Mouse (Mus musculus) hindbrain, embryonic 12.5 days (tissue): ENCODE results near the gene Olfr221. TPM values are rescaled to one million over a fixed set of nuclear protein-coding genes. Genes with fewer than 3 reads are reported as not detected.

Experiments
- ATAC-seq: fragments of 200-750 bp; cut with Nextera tagmentation; 2 replicates; pipeline ENCODE4 v1.8.0; 2017; ENCODE audit warnings: moderate TSS enrichment; ENCODE audit not compliant: low FRiP score
- H3K27ac ChIP-seq: fragments of 300-500 bp; sonication (generic); 2 replicates; pipeline ENCODE4 v1.5.1; 2016; ENCODE audit warnings: mild to moderate bottlenecking
- H3K27me3 ChIP-seq: fragments of 300-500 bp; sonication (generic); 2 replicates; pipeline ENCODE4 v1.6.1; 2016; ENCODE audit warnings: mild to moderate bottlenecking
- H3K36me3 ChIP-seq: fragments of 300-500 bp; sonication (generic); 2 replicates; pipeline ENCODE4 v1.6.1; 2016; ENCODE audit warnings: mild to moderate bottlenecking
- H3K4me1 ChIP-seq: fragments of 300-500 bp; sonication (generic); 2 replicates; pipeline ENCODE4 v1.6.1; 2016
- H3K4me2 ChIP-seq: fragments of 300-500 bp; sonication (generic); replicated peaks from 2 replicates; pipeline ENCODE4 v1.6.1; 2016; ENCODE audit warnings: mild to moderate bottlenecking
- H3K4me3 ChIP-seq: fragments of 300-500 bp; sonication (generic); 2 replicates; pipeline ENCODE4 v1.5.1; 2016; ENCODE audit warnings: mild to moderate bottlenecking
- H3K9ac ChIP-seq: fragments of 300-500 bp; sonication (generic); 2 replicates; pipeline ENCODE4 v1.6.1; 2016; ENCODE audit warnings: mild to moderate bottlenecking, moderate library complexity
- H3K9me3 ChIP-seq: fragments of 300-500 bp; sonication (generic); replicated peaks from 2 replicates; pipeline ENCODE4 v1.6.1; 2016; ENCODE audit warnings: mild to moderate bottlenecking
- WGBS: fragments of 180-500 bp; shearing (Covaris S2); methylation state at CpG from one replicate; pipeline ENCODE4 v1.1.7; 2016; 5-methylcytosine and 5-hydroxymethylcytosine counted together
- polyA plus RNA-seq: library from polyadenylated mRNA; unstranded; fragments of >200 nt; fragmentation: Nextera tagmentation; extraction: Ambion mirVana; gene quantifications from 2 replicates; pipeline ENCODE4 v1.2.1, GENCODE M21; 2016

The Olfr221 gene
- polyA plus RNA-seq, 1 experiment from 2014 or later: not detected

DNA sequence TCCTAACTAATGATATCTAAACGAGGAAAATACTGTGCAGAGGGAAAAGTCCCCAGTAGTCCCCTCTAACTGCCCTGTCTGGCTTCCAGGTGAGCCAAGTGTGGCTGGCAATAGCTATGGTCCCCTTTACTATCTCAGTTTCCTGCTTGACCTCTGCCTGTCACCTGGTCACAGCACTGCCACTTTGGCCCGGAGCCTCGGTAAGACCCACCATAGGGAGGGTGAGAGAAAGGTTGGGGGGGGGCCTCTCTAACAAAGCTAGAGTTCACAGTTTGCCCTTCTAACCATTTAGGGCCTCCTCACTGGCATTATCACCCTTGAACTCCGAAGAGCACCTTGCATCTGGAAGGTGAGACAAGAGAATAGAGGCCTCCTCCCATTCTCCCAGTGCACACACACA, 24.6 kb downstream of the Olfr221 start:
- Histone ChIP-seq H3K9ac (no peak overlapping the region), H3K4me1 (peaks cover 53% of the 10 kb centered on the region), H3K36me3 (no peaks in the 10 kb centered on the region), H3K4me2 (no peak overlapping the region), H3K9me3 (no peaks in the 10 kb centered on the region), H3K27me3 (no peaks in the 10 kb centered on the region), H3K4me3 (no peak overlapping the region), H3K27ac (no peak overlapping the region)
- WGBS: 73% methylated on average over 4 of the region's 4 CpGs
- ATAC-seq: no peak

- 76% methylated on average over 13 of the region's 13 CpGs for WGBS
- no peaks in the 10 kb centered on the region for H3K9me3 ChIP-seq
- peak overlapping the region; percentile 98; the same call in 1 of the 2 replicates for H3K9ac ChIP-seq
- no peaks in the 10 kb centered on the region for H3K36me3 ChIP-seq
- H3K4me2 ChIP-seq: no peak overlapping the region
- no peak overlapping the region for H3K27ac ChIP-seq
- H3K27me3 ChIP-seq: no peaks in the 10 kb centered on the region
- no peak overlapping the region for H3K4me3 ChIP-seq
- ATAC-seq: no peak
- peaks cover 58% of the 10 kb centered on the region for H3K4me1 ChIP-seq
Measured at GRCm38 (mm10) chr14:52016625-52017405, 25.4 kb downstream of the Olfr221 start.

DNA sequence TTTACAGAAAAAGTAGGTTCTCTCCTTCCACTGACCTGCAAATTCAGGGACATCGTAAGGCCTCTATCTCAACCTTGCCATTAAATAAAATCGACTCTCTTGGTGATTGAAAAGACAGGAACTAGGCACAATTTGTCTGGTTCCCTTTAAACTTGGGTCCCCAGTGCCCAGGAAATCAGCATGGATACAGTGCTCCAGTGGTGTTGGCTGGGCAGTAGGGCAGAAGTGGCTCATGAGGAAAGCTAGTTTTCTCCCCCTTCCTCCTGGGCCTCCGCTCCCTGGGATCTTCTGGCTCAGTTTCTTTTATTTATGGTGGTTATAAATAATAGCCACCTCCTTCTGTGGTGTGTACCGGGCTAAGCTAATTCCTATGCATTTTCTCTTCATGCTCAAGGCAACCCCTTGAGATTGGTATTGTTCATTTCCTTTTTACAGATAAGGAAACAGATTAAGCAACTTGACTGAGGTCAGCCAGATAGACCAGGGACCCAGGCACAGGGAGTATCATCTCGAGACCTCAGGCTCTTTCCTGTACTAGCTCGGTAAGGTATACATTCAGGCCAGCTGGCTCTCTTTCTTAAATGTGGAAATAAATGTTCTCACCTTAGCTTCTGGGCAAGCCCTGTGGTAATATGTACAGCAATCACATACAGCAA, 26.7 kb downstream of the Olfr221 start, which contains the start of gene Tmem253:
Gene Tmem253 (plus strand): TSS at position 214 of the 656 bp plus-strand sequence.
- no peaks in the 10 kb centered on the region for H3K27me3 ChIP-seq
- peak within 1 kb of the TSS; percentile 66 for H3K4me2 ChIP-seq
- H3K9ac ChIP-seq: peak within 1 kb of the TSS; percentile 98
- ATAC-seq: no peak
- H3K36me3 ChIP-seq: no peaks in the 10 kb centered on the region
- H3K4me1 ChIP-seq: peaks cover 60% of the 10 kb centered on the region
- peak within 1 kb of the TSS; percentile 70 for H3K4me3 ChIP-seq
- WGBS: 46% methylated on average over 6 of the region's 6 CpGs
- H3K9me3 ChIP-seq: no peaks in the 10 kb centered on the region
- peak within 1 kb of the TSS; percentile 99 for H3K27ac ChIP-seq

DNA sequence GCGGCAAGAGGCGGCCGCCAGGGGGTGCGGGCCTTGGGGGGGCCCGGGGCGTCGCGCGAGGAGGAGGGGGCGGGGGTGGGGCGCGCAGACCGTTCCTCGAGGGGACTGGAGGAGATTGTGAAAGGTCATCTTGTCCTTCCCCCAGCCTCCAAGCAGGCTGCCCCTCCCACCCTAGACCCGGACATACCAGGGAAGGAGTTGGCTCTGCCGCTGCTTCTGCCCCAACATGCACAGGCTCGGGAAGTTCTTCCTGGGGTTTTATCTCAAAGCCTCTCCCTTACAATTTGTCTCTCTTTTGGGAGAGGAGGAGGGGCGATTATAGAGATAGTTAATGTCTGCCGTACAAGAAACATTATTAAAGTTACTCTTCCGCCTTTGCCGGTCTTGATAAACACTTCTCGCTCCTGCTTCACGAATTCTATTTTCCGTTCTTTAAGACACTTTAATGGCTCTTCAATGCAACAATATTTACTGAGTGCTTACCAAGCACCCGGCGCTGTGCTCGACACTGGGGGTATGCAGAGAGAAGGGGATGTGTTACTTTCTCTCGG, 27.4 kb downstream of the Olfr221 start:
- Histone ChIP-seq H3K4me1 (peaks cover 64% of the 10 kb centered on the region), H3K27me3 (no peaks in the 10 kb centered on the region), H3K27ac (peak overlapping the region; percentile 99), H3K36me3 (no peaks in the 10 kb centered on the region), H3K4me3 (peak overlapping the region; percentile 70), H3K9ac (peak overlapping the region; percentile 98), H3K9me3 (no peaks in the 10 kb centered on the region), H3K4me2 (peak overlapping the region; percentile 66)
- ATAC-seq: peak; percentile 20
- under 1% methylated on average over 27 of the region's 28 CpGs for WGBS

- WGBS: 0% methylated on average over 1 of the region's 80 CpGs
- Histone ChIP-seq H3K4me2 (peak overlapping the region; percentile 66), H3K9me3 (no peaks in the 10 kb centered on the region), H3K27ac (peak overlapping the region; percentile 99), H3K4me1 (peaks cover 69% of the 10 kb centered on the region), H3K4me3 (peak overlapping the region; percentile 70), H3K36me3 (peaks cover 2% of the 10 kb centered on the region; the same call in 1 of the 2 replicates), H3K9ac (peak overlapping the region; percentile 98), H3K27me3 (no peaks in the 10 kb centered on the region)
- ATAC-seq: peak; percentile 8; the same call in 1 of the 2 replicates
Measured at GRCm38 (mm10) chr14:52014271-52014760, 27.9 kb downstream of the Olfr221 start.

DNA sequence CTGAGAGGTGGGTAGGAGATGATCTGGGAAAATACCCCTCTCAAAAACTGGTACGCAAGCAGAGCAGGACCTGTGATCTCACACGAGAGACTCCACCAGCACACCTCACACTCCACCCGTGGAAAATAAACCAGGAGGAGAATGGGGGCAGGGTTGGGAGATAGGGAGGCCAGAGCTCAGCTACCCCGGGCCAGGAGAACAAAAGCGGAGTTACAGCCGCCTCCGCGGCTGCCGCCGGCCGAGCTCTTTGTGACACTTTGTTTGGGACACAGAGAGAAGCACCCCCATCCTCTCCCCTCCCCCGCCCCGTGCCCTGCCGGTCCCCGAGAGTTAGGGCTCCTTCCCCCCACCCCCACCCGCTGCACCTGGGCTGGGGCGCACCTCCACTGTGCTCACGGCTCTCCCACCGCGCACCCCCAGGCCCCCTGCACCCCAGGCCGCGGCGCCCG, 28.5 kb downstream of the Olfr221 start:
- 3% methylated on average over 15 of the region's 24 CpGs for WGBS
- Histone ChIP-seq H3K4me1 (peaks cover 70% of the 10 kb centered on the region), H3K9me3 (no peaks in the 10 kb centered on the region), H3K27ac (peak overlapping the region; percentile 99), H3K9ac (peak overlapping the region; percentile 98), H3K4me2 (peak overlapping the region; percentile 66), H3K36me3 (peaks cover 8% of the 10 kb centered on the region), H3K4me3 (peak overlapping the region; percentile 70), H3K27me3 (no peaks in the 10 kb centered on the region)
- ATAC-seq: 0 out of 2 replicates have a peak, but pooled peaks have one; percentile 3

GRCm38 (mm10) chr14:52013021-52013610, 29.1 kb downstream of the Olfr221 start:
- Histone ChIP-seq H3K36me3 (peaks cover 14% of the 10 kb centered on the region), H3K9me3 (no peaks in the 10 kb centered on the region), H3K27ac (peak overlapping the region; percentile 99), H3K4me2 (peak overlapping the region; percentile 66), H3K4me1 (peaks cover 71% of the 10 kb centered on the region), H3K27me3 (no peaks in the 10 kb centered on the region), H3K9ac (peak overlapping the region; percentile 98), H3K4me3 (peak overlapping the region; percentile 70)
- ATAC-seq: no peak
- WGBS: 36% methylated on average over 8 of the region's 8 CpGs

GRCm38 (mm10) chr14:52012553-52012952, 29.7 kb downstream of the Olfr221 start:
- Histone ChIP-seq H3K27ac (peak overlapping the region; percentile 99), H3K9ac (peak overlapping the region; percentile 98), H3K4me1 (peaks cover 72% of the 10 kb centered on the region), H3K4me2 (peak overlapping the region; percentile 66), H3K27me3 (no peaks in the 10 kb centered on the region), H3K9me3 (no peaks in the 10 kb centered on the region), H3K36me3 (peaks cover 16% of the 10 kb centered on the region), H3K4me3 (peak overlapping the region; percentile 70)
- WGBS: 42% methylated on average over 5 of the region's 5 CpGs
- ATAC-seq: no peak

- 67% methylated on average over 4 of the region's 4 CpGs for WGBS
- no peak for ATAC-seq
Measured at GRCm38 (mm10) chr14:52012085-52012484, 30.2 kb downstream of the Olfr221 start.

GRCm38 (mm10) chr14:52011683-52012082, 30.6 kb downstream of the Olfr221 start:
- ATAC-seq: no peak
- H3K36me3 ChIP-seq: peaks cover 24% of the 10 kb centered on the region
- H3K9me3 ChIP-seq: no peaks in the 10 kb centered on the region
- peak overlapping the region; percentile 99 for H3K27ac ChIP-seq
- no peaks in the 10 kb centered on the region for H3K27me3 ChIP-seq
- H3K4me1 ChIP-seq: peaks cover 70% of the 10 kb centered on the region
- peak overlapping the region; percentile 66 for H3K4me2 ChIP-seq
- no peak overlapping the region for H3K4me3 ChIP-seq
- no peak overlapping the region for H3K9ac ChIP-seq
- 38% methylated on average over 1 of the region's 1 CpGs for WGBS

More at GRCm38 (mm10) chr14:52012085-52012484, 30.2 kb downstream of the Olfr221 start:
- Histone ChIP-seq H3K4me1 (peaks cover 72% of the 10 kb centered on the region), H3K9ac (peak overlapping the region; percentile 98; the same call in 1 of the 2 replicates), H3K9me3 (no peaks in the 10 kb centered on the region), H3K27ac (peak overlapping the region; percentile 99), H3K4me2 (peak overlapping the region; percentile 66), H3K4me3 (peak overlapping the region; percentile 70), H3K27me3 (no peaks in the 10 kb centered on the region), H3K36me3 (peaks cover 20% of the 10 kb centered on the region)

DNA sequence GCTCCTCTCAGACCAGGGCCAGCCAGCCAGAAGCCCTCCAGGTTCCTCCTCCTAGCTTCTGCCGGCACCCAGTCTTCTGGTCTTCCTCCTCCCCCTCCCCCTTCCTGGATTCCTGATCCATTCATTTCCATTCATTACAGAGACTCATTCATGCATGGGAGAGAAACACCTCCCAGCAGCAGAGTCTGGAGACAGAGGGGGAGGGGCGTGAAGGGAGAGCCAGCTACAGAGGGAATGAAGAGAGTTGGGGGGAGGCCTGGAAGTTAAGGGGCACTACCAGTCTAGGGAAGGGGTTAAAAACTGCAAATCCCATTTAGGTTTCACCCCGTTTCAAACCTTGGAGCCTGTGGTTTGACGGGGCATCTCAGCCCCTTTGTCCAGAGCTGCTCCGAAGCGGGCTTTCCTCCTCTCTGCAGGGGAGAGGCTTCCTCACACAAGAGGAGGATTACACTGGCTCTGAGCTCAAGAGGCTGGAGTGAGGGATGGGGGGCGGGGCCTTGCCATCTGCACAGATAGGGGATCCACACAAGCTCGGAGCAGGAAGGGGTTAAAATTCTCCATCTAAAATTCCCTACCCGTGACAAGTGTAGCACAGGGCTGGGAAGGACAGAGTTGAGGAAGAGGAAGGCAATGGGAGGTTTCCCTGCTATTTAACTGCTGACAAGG, 31.7 kb downstream of the Olfr221 start:
- Histone ChIP-seq H3K9me3 (no peaks in the 10 kb centered on the region), H3K27me3 (no peaks in the 10 kb centered on the region), H3K9ac (peak overlapping the region; percentile 63), H3K4me1 (peaks cover 67% of the 10 kb centered on the region), H3K4me2 (peak overlapping the region; percentile 66), H3K27ac (peak overlapping the region; percentile 99), H3K4me3 (peak overlapping the region; percentile 35), H3K36me3 (peaks cover 35% of the 10 kb centered on the region)
- WGBS: under 1% methylated on average over 9 of the region's 9 CpGs
- peak; percentile 85 for ATAC-seq
